Comparison of ENCODE assay signal across 9 mouse cellular contexts in the genomic region with DNA sequence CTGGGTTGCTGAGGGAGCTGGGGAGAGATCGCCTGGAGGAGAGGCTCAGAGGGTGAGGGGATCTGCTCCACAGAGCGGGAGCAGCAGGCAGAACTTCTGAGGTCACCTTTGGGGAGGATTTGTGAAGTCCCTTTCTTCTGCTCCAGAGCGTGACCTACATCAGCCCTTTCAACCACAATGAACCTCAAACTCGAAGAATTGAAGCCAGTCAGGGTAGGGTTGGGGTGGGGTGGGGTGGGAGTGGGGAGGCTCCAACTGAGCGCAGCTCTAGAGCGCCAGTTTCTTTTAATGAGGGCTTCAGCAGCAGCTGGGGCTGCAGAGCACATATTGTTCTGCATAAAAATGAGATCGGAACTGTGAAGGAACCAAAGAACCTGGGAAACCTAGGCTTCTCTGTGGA. TPM values are rescaled to one million over a fixed set of nuclear protein-coding genes. Genes with fewer than 3 reads are reported as not detected.
DNase-seq lines count a peak whose midpoint lies in the region; ATAC-seq and TF ChIP-seq lines count a peak whose summit lies in the region.
"Had no signal": no experiment of that assay in that cellular context is flagged by ENCODE, and none has a peak within 500 bp of the region (broad histone marks: within the 10 kb centered on the region; RNA-seq: fewer than 3 reads in every experiment).

No protein-coding gene starts in this region.

- no peak overlapping the region for H3K27ac ChIP-seq in neural tube, embryonic 14.5 days (ENCODE audit: low read depth, low read length)
- peak overlapping the region; percentile 71 for H3K27ac ChIP-seq in forebrain, embryonic 12.5 days
- H3K27ac ChIP-seq in intestine, postnatal 0 days (ENCODE audit: low read depth, low read length): peak overlapping the region; percentile 93
- H3K27ac ChIP-seq in liver, embryonic 11.5 days (ENCODE audit: low read depth, low read length): no peak overlapping the region

- H3K9ac ChIP-seq in neural tube, embryonic 14.5 days (replicated peaks; ENCODE audit: low read depth, low read length): no peak overlapping the region
- H3K9ac ChIP-seq in forebrain, embryonic 12.5 days: no peak overlapping the region
- H3K9ac ChIP-seq in intestine, postnatal 0 days (ENCODE audit: low read depth, low read length): peak overlapping the region; percentile 22; the same call in 1 of the 2 replicates
- no peak overlapping the region for H3K9ac ChIP-seq in liver, embryonic 11.5 days (ENCODE audit: low read depth, low read length)
- H3K9ac ChIP-seq: liver, postnatal 0 days had no signal

- no peaks in the 10 kb centered on the region for H3K4me1 ChIP-seq in neural tube, embryonic 14.5 days (ENCODE audit: control insufficient read depth, insufficient read depth, low read length)
- H3K4me1 ChIP-seq in forebrain, embryonic 12.5 days: peaks cover 13% of the 10 kb centered on the region
- H3K4me1 ChIP-seq in intestine, postnatal 0 days (replicated peaks; ENCODE audit: control insufficient read depth, insufficient read depth, low read length): peaks cover 10% of the 10 kb centered on the region; the same call in 1 of the 2 replicates
- H3K4me1 ChIP-seq in liver, embryonic 11.5 days (replicated peaks; ENCODE audit: control insufficient read depth, insufficient read depth, low read length): no peaks in the 10 kb centered on the region

- H3K4me2 ChIP-seq in neural tube, embryonic 14.5 days (ENCODE audit: low read depth, low read length): no peak overlapping the region
- 0 out of 2 replicates have a peak overlapping the region, but pooled peaks have one; percentile 2 for H3K4me2 ChIP-seq in forebrain, embryonic 12.5 days
- H3K4me2 ChIP-seq in intestine, postnatal 0 days (replicated peaks; ENCODE audit: low read depth): no peak overlapping the region; the same call in 1 of the 2 replicates
- no peak overlapping the region for H3K4me2 ChIP-seq in liver, embryonic 11.5 days

- no peak for TF ChIP-seq CTCF in intestine, postnatal 0 days (IDR thresholded peaks at IDR 0.05; ENCODE audit: low read depth)

- no peak for DNase-seq in neural tube, embryonic 10.5 days (ENCODE audit: extremely low spot score, low spot score)
- DNase-seq in retina, embryonic 14.5 days (ENCODE audit: low spot score): peak; percentile 74
- no peak for DNase-seq in liver, embryonic 11.5 days (ENCODE audit: low spot score)
- no peak for DNase-seq in cerebellum, adult 9-11 months
- DNase-seq: liver, postnatal 0 days had no signal

- H3K36me3 ChIP-seq in neural tube, embryonic 14.5 days (ENCODE audit: control insufficient read depth, insufficient read depth, low read length): no peaks in the 10 kb centered on the region
- no peaks in the 10 kb centered on the region for H3K36me3 ChIP-seq in forebrain, embryonic 12.5 days (replicated peaks)
- H3K36me3 ChIP-seq in intestine, postnatal 0 days (ENCODE audit: control insufficient read depth, insufficient read depth): no peaks in the 10 kb centered on the region
- H3K36me3 ChIP-seq in liver, embryonic 11.5 days (ENCODE audit: control insufficient read depth, insufficient read depth, low read length): no peaks in the 10 kb centered on the region
- H3K36me3 ChIP-seq: G1E had no signal

- no peak overlapping the region for H3K4me3 ChIP-seq in neural tube, embryonic 14.5 days (ENCODE audit: low read depth, low read length)
- no peak overlapping the region for H3K4me3 ChIP-seq in forebrain, embryonic 12.5 days (replicated peaks)
- H3K4me3 ChIP-seq in intestine, postnatal 0 days (ENCODE audit: low read depth, low read length): no peak overlapping the region
- H3K4me3 ChIP-seq in liver, embryonic 11.5 days (ENCODE audit: low read depth, low read length): no peak overlapping the region

- peak; percentile 12; the same call in 1 of the 2 replicates for ATAC-seq in neural tube, embryonic 14.5 days (ENCODE audit: low read depth)
- ATAC-seq in forebrain, embryonic 12.5 days (ENCODE audit: low FRiP score): peak; percentile 70
- ATAC-seq in intestine, postnatal 0 days: no peak
- ATAC-seq in liver, embryonic 11.5 days (replicated peaks; ENCODE audit: low FRiP score): no peak
- ATAC-seq: liver, postnatal 0 days had no signal

- 17% methylated on average over 7 of the region's 7 CpGs for WGBS in neural tube, embryonic 14.5 days
- 7% methylated on average over 7 of the region's 7 CpGs for WGBS in forebrain, embryonic 12.5 days
- WGBS in intestine, postnatal 0 days: 55% methylated on average over 7 of the region's 7 CpGs
- WGBS in liver, embryonic 11.5 days: 56% methylated on average over 7 of the region's 7 CpGs

- no peaks in the 10 kb centered on the region for H3K9me3 ChIP-seq in neural tube, embryonic 14.5 days (ENCODE audit: control insufficient read depth, low read length)
- no peaks in the 10 kb centered on the region for H3K9me3 ChIP-seq in forebrain, embryonic 12.5 days
- H3K9me3 ChIP-seq in intestine, postnatal 0 days (ENCODE audit: control insufficient read depth): no peaks in the 10 kb centered on the region
- H3K9me3 ChIP-seq in liver, embryonic 11.5 days (ENCODE audit: control insufficient read depth, low read length): no peaks in the 10 kb centered on the region
- H3K9me3 ChIP-seq: G1E had no signal

- H3K27me3 ChIP-seq in neural tube, embryonic 14.5 days (ENCODE audit: control insufficient read depth, insufficient read depth, low read length): no peaks in the 10 kb centered on the region
- H3K27me3 ChIP-seq in forebrain, embryonic 12.5 days: 0 out of 2 replicates have a peak, but pooled peaks cover 3% of the 10 kb centered on the region
- no peaks in the 10 kb centered on the region for H3K27me3 ChIP-seq in intestine, postnatal 0 days (replicated peaks; ENCODE audit: control insufficient read depth, insufficient read depth, low read length)
- no peaks in the 10 kb centered on the region for H3K27me3 ChIP-seq in liver, embryonic 11.5 days (replicated peaks; ENCODE audit: control insufficient read depth, insufficient read depth, low read length)

RNA-seq across cellular contexts. Expression of gene Eps8l3, which starts 7.9 kb away (rescaled TPM):
- not detected in 2 replicates for polyA plus RNA-seq in neural tube, embryonic 14.5 days (2014; fragmentation: Nextera tagmentation; extraction: Ambion mirVana)
- not detected in 2 replicates for polyA plus RNA-seq in forebrain, embryonic 12.5 days (2016; fragmentation: Nextera tagmentation; extraction: Ambion mirVana)
- polyA plus RNA-seq in intestine, postnatal 0 days (2015; fragmentation: Nextera tagmentation; extraction: Ambion mirVana): 475 and 488 TPM in 2 replicates
- not detected in 2 replicates for polyA plus RNA-seq in liver, embryonic 11.5 days (2014; fragmentation: Nextera tagmentation; extraction: Ambion mirVana)
- polyA plus RNA-seq: G1E; liver, postnatal 0 days had no signal

RNA-seq across cellular contexts. Expression of gene Gstm5, which starts 26.5 kb away (rescaled TPM):
- polyA plus RNA-seq in neural tube, embryonic 14.5 days (2014; fragmentation: Nextera tagmentation; extraction: Ambion mirVana): 261 and 263 TPM in 2 replicates
- 225 and 230 TPM in 2 replicates for polyA plus RNA-seq in forebrain, embryonic 12.5 days (2016; fragmentation: Nextera tagmentation; extraction: Ambion mirVana)
- polyA plus RNA-seq in intestine, postnatal 0 days (2015; fragmentation: Nextera tagmentation; extraction: Ambion mirVana): 157 and 172 TPM in 2 replicates
- polyA plus RNA-seq in liver, embryonic 11.5 days (2014; fragmentation: Nextera tagmentation; extraction: Ambion mirVana): 154 and 167 TPM in 2 replicates
- polyA plus RNA-seq: G1E had no signal

Comparison
In these comparisons a context has a peak if more than half of its experiments do, and no peak if none do; other contexts are left out.
1. ATAC-seq: peak in neural tube, embryonic 14.5 days (single experiment) and forebrain, embryonic 12.5 days (single experiment); none in intestine, postnatal 0 days (single experiment) and liver, embryonic 11.5 days (single experiment).
2. H3K27ac ChIP-seq: peak in forebrain, embryonic 12.5 days (single experiment) and intestine, postnatal 0 days (single experiment); none in neural tube, embryonic 14.5 days (single experiment) and liver, embryonic 11.5 days (single experiment).
3. RNA of gene Eps8l3, which starts 7.9 kb away (polyA plus RNA-seq): 475 to 488 TPM in intestine, postnatal 0 days; not detected in neural tube, embryonic 14.5 days, not detected in forebrain, embryonic 12.5 days and not detected in liver, embryonic 11.5 days; every median in the first group is over 100 times any median in the second.